Mouse (Mus musculus): ENCODE measurements at regions not wholly inside any gene's neighbourhood (a gene's known extent, or its start where the extent isn't known, plus 50 kb on each side); places are given as distances from the start of the nearest gene placed in this dataset.

GRCm38 (mm10) chr8:89903346-89903745 lies 444.8 kb downstream of the Tox3 start:
- TF ChIP-seq EP300 (IDR thresholded peaks at IDR 0.05; ENCODE audit: low read depth) (no peak), CTCF (IDR thresholded peaks at IDR 0.05; ENCODE audit: low read depth) (no peak)

Measured in heart, postnatal 0 days (tissue).